Mouse (Mus musculus) lung, postnatal 25 days (tissue): Measurements from ENCODE around the gene Egfem1.

Source experiments
- DNase-seq: peaks from one replicate; pipeline ENCODE4 v3.0.0; 2022; ENCODE audit warnings: low spot score

The Egfem1 gene

GRCm38 (mm10) chr3:29602140-29602539 is 520.3 kb downstream of the Egfem1 start:
- no peak for DNase-seq

GRCm38 (mm10) chr3:29608713-29609112 is 526.9 kb downstream of the Egfem1 start:
- DNase-seq, result peak; percentile 14

GRCm38 (mm10) chr3:29609174-29609573 is 527.4 kb downstream of the Egfem1 start:
- no peak for DNase-seq

- no peak for DNase-seq
Observed at GRCm38 (mm10) chr3:29619586-29619985, 537.8 kb downstream of the Egfem1 start.

GRCm38 (mm10) chr3:29639819-29640218 is 558.0 kb downstream of the Egfem1 start:
- DNase-seq, result no peak

GRCm38 (mm10) chr3:29666796-29667195 is 585.0 kb downstream of the Egfem1 start:
- no peak for DNase-seq

- DNase-seq, result no peak
Observed at GRCm38 (mm10) chr3:29689367-29690285, 607.8 kb downstream of the Egfem1 start.

- DNase-seq, result no peak
Observed at GRCm38 (mm10) chr3:29701126-29701525, 619.3 kb downstream of the Egfem1 start.

GRCm38 (mm10) chr3:29706816-29707215 is 625.0 kb downstream of the Egfem1 start:
- DNase-seq, result no peak

GRCm38 (mm10) chr3:29707467-29707866 is 625.6 kb downstream of the Egfem1 start:
- no peak for DNase-seq

GRCm38 (mm10) chr3:29726376-29726967 is 644.6 kb downstream of the Egfem1 start:
- no peak for DNase-seq

GRCm38 (mm10) chr3:29730062-29730760 is 648.4 kb downstream of the Egfem1 start:
- peak; percentile 36 for DNase-seq

GRCm38 (mm10) chr3:29731509-29731908 is 649.7 kb downstream of the Egfem1 start:
- DNase-seq, result no peak

- no peak for DNase-seq
Observed at GRCm38 (mm10) chr3:29732626-29733025, 650.8 kb downstream of the Egfem1 start.

- no peak for DNase-seq
Observed at GRCm38 (mm10) chr3:29734251-29734650, 652.4 kb downstream of the Egfem1 start.

- DNase-seq, result peak; percentile 15
Observed at GRCm38 (mm10) chr3:29739292-29739691, 657.5 kb downstream of the Egfem1 start.
